Mouse (Mus musculus) intestine, postnatal 0 days (tissue): ENCODE measurements around the gene Egfr. TPM values are rescaled to one million over a fixed set of nuclear protein-coding genes. Genes with fewer than 3 reads are reported as not detected.
A peak's percentile ranks its signal among the peaks of the same experiment; 100 is the strongest.

Experiments
- ATAC-seq: fragments of 200-750 bp; cut with Nextera tagmentation; 2 replicates; pipeline ENCODE4 v1.8.0; 2017; ENCODE audit warnings: mild to moderate bottlenecking, moderate TSS enrichment, moderate library complexity
- H3K27ac ChIP-seq: fragments of 300-500 bp; sonication (generic); 2 replicates; pipeline ENCODE4 v1.5.1; 2014; ENCODE audit warnings: mild to moderate bottlenecking, low read depth, low read length, moderate library complexity
- H3K27me3 ChIP-seq: fragments of 300-500 bp; sonication (generic); replicated peaks from 2 replicates; pipeline ENCODE4 v1.6.1; 2014; ENCODE audit warnings: low read length, mixed read lengths; ENCODE audit not compliant: control insufficient read depth, insufficient read depth
- H3K36me3 ChIP-seq: fragments of 300-500 bp; sonication (generic); 2 replicates; pipeline ENCODE4 v1.6.1; 2014; ENCODE audit warnings: mild to moderate bottlenecking, moderate library complexity; ENCODE audit not compliant: control insufficient read depth, insufficient read depth
- H3K4me1 ChIP-seq: fragments of 300-500 bp; sonication (generic); replicated peaks from 2 replicates; pipeline ENCODE4 v1.6.1; 2014; ENCODE audit warnings: antibody characterized with exemption, low read length, mixed read lengths; ENCODE audit not compliant: control insufficient read depth, insufficient read depth
- H3K4me2 ChIP-seq: fragments of 300-500 bp; sonication (generic); replicated peaks from 2 replicates; pipeline ENCODE4 v1.6.1; 2014; ENCODE audit warnings: low read depth, mild to moderate bottlenecking, moderate library complexity
- H3K4me3 ChIP-seq: fragments of 300-500 bp; sonication (generic); 2 replicates; pipeline ENCODE4 v1.5.1; 2014; ENCODE audit warnings: low read depth, low read length
- H3K9ac ChIP-seq: fragments of 300-500 bp; sonication (generic); 2 replicates; pipeline ENCODE4 v1.6.1; 2014; ENCODE audit warnings: mild to moderate bottlenecking, low read depth, low read length
- H3K9me3 ChIP-seq: fragments of 300-500 bp; sonication (generic); 2 replicates; pipeline ENCODE4 v1.6.1; 2016; ENCODE audit warnings: mixed run types; ENCODE audit not compliant: control insufficient read depth
- CTCF ChIP-seq: sonication (generic); IDR thresholded peaks from 2 replicates; pipeline ENCODE4 v1.5.1; 2016; ENCODE audit warnings: low read depth, mild to moderate bottlenecking, control low read depth, antibody characterized with exemption, moderate library complexity
- WGBS: fragments of 180-500 bp; shearing (Covaris S2); extraction: QIAGEN DNeasy Blood & Tissue Kit; methylation state at CpG from one replicate; pipeline ENCODE4 v1.1.7; 2014; 5-methylcytosine and 5-hydroxymethylcytosine counted together
- polyA plus RNA-seq: library from polyadenylated mRNA; unstranded; fragments of >200 nt; fragmentation: Nextera tagmentation; extraction: Ambion mirVana; gene quantifications from 2 replicates; pipeline ENCODE4 v1.2.1, GENCODE M21; 2015

The Egfr gene
- polyA plus RNA-seq, 1 experiment from 2014 or later = 5.0 TPM

GRCm38 (mm10) chr11:16829468-16829867, 77.5 kb downstream of the Egfr start:
- Histone ChIP-seq H3K27ac (no peak overlapping the region), H3K4me2 (no peak overlapping the region), H3K4me1 (peaks cover 8% of the 10 kb centered on the region; the same call in 1 of the 2 replicates), H3K36me3 (no peaks in the 10 kb centered on the region), H3K27me3 (no peaks in the 10 kb centered on the region), H3K4me3 (no peak overlapping the region), H3K9ac (no peak overlapping the region), H3K9me3 (no peaks in the 10 kb centered on the region)
- no peak for TF ChIP-seq CTCF
- no peak for ATAC-seq
- WGBS = 55% methylated on average over 3 of the region's 3 CpGs

- peak; percentile 84 for ATAC-seq
- peak overlapping the region; percentile 9; the same call in 1 of the 2 replicates for H3K27ac ChIP-seq
- peaks cover 8% of the 10 kb centered on the region; the same call in 1 of the 2 replicates for H3K4me1 ChIP-seq
- WGBS = 54% methylated on average over 8 of the region's 8 CpGs
- H3K9ac ChIP-seq = no peak overlapping the region
- no peaks in the 10 kb centered on the region for H3K9me3 ChIP-seq
- H3K36me3 ChIP-seq = no peaks in the 10 kb centered on the region
- no peak for TF ChIP-seq CTCF
- H3K4me3 ChIP-seq = no peak overlapping the region
- peak overlapping the region; percentile 21; the same call in 1 of the 2 replicates for H3K4me2 ChIP-seq
- no peaks in the 10 kb centered on the region for H3K27me3 ChIP-seq
Observed at GRCm38 (mm10) chr11:16830531-16831227, 78.7 kb downstream of the Egfr start.

GRCm38 (mm10) chr11:16831974-16832464, 80.0 kb downstream of the Egfr start:
- no peak for ATAC-seq
- Histone ChIP-seq H3K4me2 (no peak overlapping the region), H3K4me1 (peaks cover 8% of the 10 kb centered on the region; the same call in 1 of the 2 replicates), H3K36me3 (no peaks in the 10 kb centered on the region), H3K27me3 (no peaks in the 10 kb centered on the region), H3K9ac (no peak overlapping the region), H3K4me3 (no peak overlapping the region), H3K9me3 (no peaks in the 10 kb centered on the region), H3K27ac (0 out of 2 replicates have a peak overlapping the region, but pooled peaks have one; percentile 15)
- 76% methylated on average over 5 of the region's 5 CpGs for WGBS
- no peak for TF ChIP-seq CTCF

- no peaks in the 10 kb centered on the region for H3K27me3 ChIP-seq
- H3K27ac ChIP-seq = no peak overlapping the region
- ATAC-seq = no peak
- no peaks in the 10 kb centered on the region; the same call in 1 of the 2 replicates for H3K4me1 ChIP-seq
- H3K4me3 ChIP-seq = no peak overlapping the region
- no peak for TF ChIP-seq CTCF
- H3K36me3 ChIP-seq = no peaks in the 10 kb centered on the region
- no peak overlapping the region for H3K4me2 ChIP-seq
- H3K9me3 ChIP-seq = no peaks in the 10 kb centered on the region
- 83% methylated on average over 3 of the region's 3 CpGs for WGBS
- no peak overlapping the region for H3K9ac ChIP-seq
Observed at GRCm38 (mm10) chr11:16838772-16839171, 86.8 kb downstream of the Egfr start.

GRCm38 (mm10) chr11:16842924-16843323, 90.9 kb downstream of the Egfr start:
- Histone ChIP-seq H3K27ac (no peak overlapping the region), H3K9me3 (no peaks in the 10 kb centered on the region), H3K4me1 (no peaks in the 10 kb centered on the region; the same call in 1 of the 2 replicates), H3K27me3 (no peaks in the 10 kb centered on the region), H3K4me2 (no peak overlapping the region), H3K36me3 (no peaks in the 10 kb centered on the region), H3K4me3 (no peak overlapping the region), H3K9ac (no peak overlapping the region)
- 89% methylated on average over 3 of the region's 3 CpGs for WGBS
- no peak for ATAC-seq
- TF ChIP-seq CTCF = no peak

- WGBS = 43% methylated on average over 12 of the region's 12 CpGs
- ATAC-seq = no peak
- Histone ChIP-seq H3K4me2 (peak overlapping the region; percentile 32), H3K27me3 (no peaks in the 10 kb centered on the region), H3K27ac (no peak overlapping the region), H3K4me1 (no peaks in the 10 kb centered on the region; the same call in 1 of the 2 replicates), H3K9me3 (no peaks in the 10 kb centered on the region), H3K9ac (no peak overlapping the region), H3K4me3 (no peak overlapping the region), H3K36me3 (no peaks in the 10 kb centered on the region)
- TF ChIP-seq CTCF = no peak
Observed at GRCm38 (mm10) chr11:16843889-16844568, 92.0 kb downstream of the Egfr start.
